Mouse (Mus musculus) spleen, postnatal 14 days (tissue): ENCODE results near the gene Cyb5b.
"Not testable (repeated sequence)": the region's sequence is repeated elsewhere in the genome, so short reads cannot be mapped to it uniquely, and the experiment has no call there.

Experiments
- DNase-seq, 2 experiments: peaks; one replicate each; pipeline ENCODE4 v3.0.0; 2021 to 2022; ENCODE audit warnings: low spot score in 2 of 2

The Cyb5b gene

DNA sequence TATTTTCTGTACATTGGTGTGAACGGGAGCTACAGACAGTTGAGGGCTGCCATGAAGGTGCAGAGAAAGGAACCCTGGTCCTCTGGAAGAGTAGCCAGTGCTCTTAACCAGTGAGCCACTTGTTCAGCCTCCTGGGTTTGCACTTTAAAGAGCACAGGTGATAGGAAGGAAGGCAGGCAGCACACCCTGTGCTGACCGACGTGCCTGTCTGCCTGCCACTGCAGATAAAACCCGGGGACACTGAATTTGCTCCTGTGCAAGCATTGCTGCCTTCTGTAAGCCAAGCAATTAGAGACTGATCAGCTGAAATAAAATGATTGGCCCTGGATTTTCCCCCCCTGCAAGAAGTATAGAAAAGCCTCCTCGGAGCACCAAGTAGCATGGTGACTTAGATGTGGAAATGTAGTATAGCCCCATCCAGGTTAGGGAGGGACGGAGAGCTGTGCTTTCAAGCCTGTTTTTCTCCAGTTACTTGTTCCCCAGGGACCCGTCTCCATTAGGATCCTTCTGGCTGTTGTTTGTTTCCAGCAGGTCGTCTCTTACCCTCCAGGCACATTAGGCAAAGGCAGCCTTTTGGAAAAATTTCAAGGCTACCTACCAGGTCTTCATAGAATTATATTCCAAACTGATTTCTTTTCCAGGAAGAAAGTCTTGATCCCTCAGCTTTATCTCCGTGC, 22.7 kb downstream of the Cyb5b start:
- DNase-seq, result no peak

DNA sequence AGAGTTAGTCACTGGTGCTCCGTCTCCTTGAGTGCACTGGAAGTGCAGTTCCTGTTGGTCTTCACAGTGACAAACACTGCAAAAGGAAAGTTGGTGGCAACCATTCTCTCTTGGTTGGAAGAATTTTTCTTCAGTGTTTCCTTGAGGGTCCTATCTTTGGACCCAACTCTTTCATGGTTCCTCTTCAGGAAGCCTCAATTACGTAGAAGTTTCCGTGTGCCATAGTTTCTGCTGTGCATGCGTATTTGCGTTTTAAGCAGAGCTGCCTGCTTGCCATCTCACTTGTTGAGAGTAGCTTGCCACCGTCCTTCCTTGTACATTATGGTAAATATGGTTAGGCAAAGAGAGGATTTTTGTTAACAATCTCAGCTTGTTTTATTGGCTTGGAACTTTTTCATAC, 30.7 kb downstream of the Cyb5b start:
- no peak for DNase-seq

- no peak for DNase-seq
These were observed 34.6 kb downstream of the Cyb5b start for GRCm38 (mm10) chr8:107184996-107185395.

DNA sequence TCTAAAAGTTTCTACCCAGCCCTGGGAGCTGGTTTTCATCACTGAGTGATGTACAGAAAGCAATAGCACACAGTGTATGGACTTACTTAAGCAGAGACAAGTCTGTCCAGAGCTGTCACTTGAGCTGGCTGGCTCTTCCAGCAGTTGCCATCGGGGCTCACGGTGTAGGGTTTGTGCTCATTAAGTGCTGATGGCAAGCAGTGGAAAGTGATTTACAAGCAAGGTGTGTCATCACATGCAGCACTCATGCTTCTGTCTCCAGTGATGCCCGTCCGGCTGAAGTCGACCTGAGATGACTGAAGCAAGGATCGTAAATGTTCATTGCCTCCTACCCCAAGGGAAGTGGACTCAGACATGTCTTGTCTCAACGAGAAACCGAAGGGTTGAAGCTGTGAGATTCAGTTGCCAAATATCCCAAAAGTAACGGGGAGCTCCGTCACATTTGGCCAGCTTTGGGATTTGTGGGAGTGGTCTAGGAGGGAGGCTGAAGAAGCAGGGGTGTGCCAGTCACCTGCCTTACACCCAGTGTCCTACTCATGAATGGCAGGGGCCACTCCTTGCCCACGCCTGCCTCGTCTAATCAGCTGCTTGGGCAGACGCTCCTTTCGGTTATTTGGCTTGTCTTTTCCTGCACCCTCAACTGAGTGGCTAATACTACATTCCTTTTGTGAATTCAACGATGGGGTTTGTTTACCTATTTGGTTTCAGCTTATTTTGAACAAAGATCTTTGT, 36.4 kb downstream of the Cyb5b start:
- no peak for DNase-seq

GRCm38 (mm10) chr8:107187631-107188030, 37.2 kb downstream of the Cyb5b start:
- DNase-seq, result no peak

GRCm38 (mm10) chr8:107192631-107193030, 42.2 kb downstream of the Cyb5b start:
- DNase-seq, result no peak

DNA sequence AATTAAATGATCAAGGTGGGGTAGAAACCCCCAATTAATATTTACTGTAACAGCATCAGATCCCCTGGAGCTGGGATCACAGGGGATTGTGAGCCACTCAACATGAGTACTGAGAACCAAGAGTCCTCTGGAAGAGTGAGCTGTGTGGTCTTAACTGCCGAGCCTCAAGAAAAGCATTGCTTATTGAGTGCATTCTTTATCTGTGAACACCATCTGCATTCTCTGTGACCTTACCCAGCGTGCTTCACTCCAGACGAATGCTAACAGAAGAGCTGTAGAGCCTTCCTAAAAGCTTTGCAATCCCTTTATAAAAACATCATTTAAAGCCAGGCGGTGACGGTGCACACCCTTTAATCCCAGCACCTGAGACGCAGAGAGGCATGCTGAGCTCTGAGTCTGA, 42.9 kb downstream of the Cyb5b start:
- DNase-seq, result no peak

- no peak for DNase-seq
These were observed 44.5 kb downstream of the Cyb5b start for GRCm38 (mm10) chr8:107194786-107195451.

GRCm38 (mm10) chr8:107197901-107198826, 47.7 kb downstream of the Cyb5b start:
- DNase-seq, result no peak

GRCm38 (mm10) chr8:107205164-107205563, 54.7 kb downstream of the Cyb5b start:
- no peak for DNase-seq

DNA sequence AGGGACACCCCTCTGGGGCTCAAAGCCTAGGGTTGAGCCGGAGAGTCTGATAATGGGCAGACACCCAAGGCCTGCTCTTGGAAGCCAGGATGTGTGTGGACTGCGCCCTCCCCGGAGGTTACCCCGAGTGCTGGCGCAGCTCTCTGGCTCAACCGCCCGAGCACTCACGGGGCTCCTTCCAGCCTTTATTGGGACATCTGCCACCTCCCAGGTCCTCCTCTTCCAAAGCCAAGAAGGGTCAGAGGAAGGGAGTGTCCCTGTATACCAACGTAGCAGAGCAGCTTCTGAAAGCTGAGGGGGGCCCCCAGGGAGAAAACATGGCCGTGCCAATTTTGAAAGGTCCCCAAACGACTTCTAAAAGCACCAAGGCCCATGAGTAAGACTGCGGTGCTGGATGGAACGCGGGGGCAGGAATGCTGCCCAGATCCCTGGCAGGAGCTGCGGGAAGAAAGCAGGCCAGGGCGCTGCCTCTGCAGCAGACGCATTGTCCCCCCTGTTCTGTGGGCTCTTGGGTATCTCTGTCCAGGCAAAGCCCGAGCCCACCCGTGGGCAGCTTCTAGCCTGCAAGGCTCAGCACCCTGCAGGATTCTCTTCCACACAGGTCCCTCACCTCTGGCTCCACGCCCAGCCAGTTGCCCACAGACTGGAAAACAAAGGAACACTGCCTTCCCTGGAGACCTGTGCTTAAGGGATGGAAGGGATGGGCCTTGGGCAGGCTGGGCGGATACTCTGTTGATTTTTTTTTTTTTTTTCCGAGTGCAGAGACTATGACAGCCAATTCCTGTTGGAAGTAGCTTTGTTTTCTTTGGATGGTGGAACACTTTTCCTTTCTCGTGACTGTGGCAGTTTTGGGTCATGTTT, 55.5 kb downstream of the Cyb5b start:
- no peak for DNase-seq

GRCm38 (mm10) chr8:107206782-107207525, 56.5 kb downstream of the Cyb5b start:
- DNase-seq, result no peak

DNA sequence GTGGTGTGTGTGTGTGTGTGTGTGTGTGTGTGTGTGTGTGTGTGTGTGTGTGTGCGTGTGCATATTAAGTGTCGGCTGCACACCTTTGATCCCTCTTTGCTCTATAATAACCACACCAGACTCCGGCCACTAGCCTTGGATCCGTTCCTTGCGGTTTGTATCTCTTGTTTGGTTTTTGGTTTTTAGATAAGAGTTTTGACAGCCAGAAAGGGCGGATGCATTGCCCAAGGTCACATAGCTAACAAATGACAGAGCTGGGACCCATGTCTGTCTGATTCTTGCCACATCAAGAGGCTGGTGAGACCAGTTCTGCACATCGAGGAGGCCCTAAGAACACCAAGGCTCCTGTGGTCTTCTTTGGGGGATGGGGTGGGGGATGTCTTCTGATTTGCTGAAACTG, 58.7 kb downstream of the Cyb5b start:
- no peak for DNase-seq

DNA sequence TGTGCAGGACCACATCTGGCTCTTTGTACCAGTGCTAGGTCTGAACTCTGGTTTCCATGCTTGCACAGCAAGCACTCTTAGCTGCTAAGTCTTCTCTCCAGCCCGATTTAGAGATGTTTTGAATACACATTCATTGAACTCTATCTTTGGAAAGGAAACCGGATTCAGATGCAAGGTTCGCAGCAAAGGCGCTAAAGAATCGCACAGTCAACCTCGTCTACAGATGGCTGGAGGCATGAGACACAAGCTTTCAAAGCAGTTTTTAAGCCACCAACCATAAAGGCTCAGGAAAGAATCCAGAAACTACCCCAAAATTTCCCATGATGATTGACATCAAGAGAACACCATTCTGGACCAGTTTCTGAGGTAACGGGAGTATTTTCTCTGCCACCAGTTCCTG, 61.6 kb downstream of the Cyb5b start:
- DNase-seq, result no peak

GRCm38 (mm10) chr8:107217230-107217629, 66.8 kb downstream of the Cyb5b start:
- DNase-seq, result not testable (repeated sequence)

DNA sequence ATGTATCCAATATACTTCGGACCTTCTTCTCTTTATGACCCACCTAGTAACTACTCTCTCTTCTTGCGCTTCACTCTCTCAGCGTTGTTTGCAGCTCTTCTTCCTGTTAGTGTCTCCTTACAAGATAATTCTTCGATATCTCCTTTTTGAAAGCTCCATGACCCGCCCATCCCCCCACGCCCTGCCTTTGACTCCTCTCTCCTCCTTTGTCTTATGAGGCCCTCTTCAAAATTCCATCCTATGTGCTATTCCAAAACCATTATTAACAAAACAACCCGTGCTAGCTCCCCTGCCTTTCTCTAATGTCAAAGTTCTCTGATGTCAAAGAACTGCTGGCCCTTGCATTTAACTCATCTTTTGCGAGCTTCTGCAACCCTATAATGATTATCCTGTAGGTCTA, 67.7 kb downstream of the Cyb5b start:
- no peak for DNase-seq

DNA sequence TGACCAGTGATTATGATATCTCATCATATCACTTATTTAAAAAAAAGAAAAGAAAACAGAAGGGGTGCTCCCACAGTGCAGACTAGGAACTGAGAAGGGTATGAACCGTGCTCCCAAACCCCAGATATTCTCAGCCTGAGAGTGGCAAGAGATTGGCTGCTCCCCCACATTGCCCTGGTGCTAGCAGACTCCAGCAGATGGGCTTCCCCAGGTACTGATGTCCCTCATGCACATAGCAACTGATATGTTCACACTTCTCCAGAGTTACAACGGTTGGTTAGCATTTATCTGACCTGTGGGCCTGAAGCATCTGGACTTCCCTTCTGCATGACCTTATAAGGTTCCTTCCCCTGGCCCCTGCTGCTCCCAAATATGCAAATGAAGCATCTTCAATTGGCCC, 68.6 kb downstream of the Cyb5b start:
- DNase-seq, result no peak

GRCm38 (mm10) chr8:107221924-107222851, 71.7 kb downstream of the Cyb5b start:
- peak in 1 of 2 experiments; percentile 2 for DNase-seq

- no peak for DNase-seq
These were observed 75.7 kb downstream of the Cyb5b start for GRCm38 (mm10) chr8:107226183-107226582.
